Mouse (Mus musculus): ENCODE results near the gene Gm13696. TPM values are rescaled to one million over a fixed set of nuclear protein-coding genes. Genes with fewer than 3 reads are reported as not detected.
"Not testable (repeated sequence)": the region's sequence is repeated elsewhere in the genome, so short reads cannot be mapped to it uniquely, and the experiment has no call there.

The Gm13696 gene
- polyA plus RNA-seq, 1 experiment from 2014 or later, result not detected

DNA sequence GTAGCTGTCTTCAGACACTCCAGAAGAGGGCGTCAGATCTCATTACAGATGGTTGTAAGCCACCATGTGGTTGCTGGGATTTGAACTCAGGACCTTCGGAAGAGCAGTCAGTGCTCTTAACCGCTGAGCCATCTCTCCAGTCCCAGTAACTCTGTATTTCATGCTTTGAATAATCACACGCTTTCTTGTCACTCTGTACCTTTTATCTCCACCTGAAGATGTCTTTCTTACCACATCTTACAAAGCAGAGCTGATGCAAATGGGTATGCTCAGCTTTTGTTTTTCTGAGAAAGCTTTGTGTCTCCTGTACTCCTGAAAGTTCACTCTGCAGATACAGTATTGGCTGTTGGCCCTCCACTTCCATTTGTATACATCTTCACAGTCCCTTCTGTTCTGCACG lies 43.4 kb downstream of the Gm13696 start:
- 79% methylated on average over 5 of the region's 5 CpGs for WGBS
- not testable (repeated sequence) for H3K9ac ChIP-seq (replicated peaks; ENCODE audit: low read length); H3K27me3 ChIP-seq (ENCODE audit: control insufficient read depth, insufficient read depth, low read length); H3K27ac ChIP-seq (replicated peaks; ENCODE audit: low read depth, low read length); H3K36me3 ChIP-seq (replicated peaks; ENCODE audit: control insufficient read depth, insufficient read depth, low read depth, low read length); DNase-seq (ENCODE audit: low spot score); H3K4me3 ChIP-seq (ENCODE audit: low read depth, low read length); H3K9me3 ChIP-seq (replicated peaks; ENCODE audit: control insufficient read depth, low read length); H3K4me2 ChIP-seq (ENCODE audit: low read depth, low read length); H3K4me1 ChIP-seq (ENCODE audit: control insufficient read depth, insufficient read depth, low read length); ATAC-seq (replicated peaks; ENCODE audit: insufficient number of reproducible peaks, low FRiP score, low TSS enrichment, low read depth)

DNA sequence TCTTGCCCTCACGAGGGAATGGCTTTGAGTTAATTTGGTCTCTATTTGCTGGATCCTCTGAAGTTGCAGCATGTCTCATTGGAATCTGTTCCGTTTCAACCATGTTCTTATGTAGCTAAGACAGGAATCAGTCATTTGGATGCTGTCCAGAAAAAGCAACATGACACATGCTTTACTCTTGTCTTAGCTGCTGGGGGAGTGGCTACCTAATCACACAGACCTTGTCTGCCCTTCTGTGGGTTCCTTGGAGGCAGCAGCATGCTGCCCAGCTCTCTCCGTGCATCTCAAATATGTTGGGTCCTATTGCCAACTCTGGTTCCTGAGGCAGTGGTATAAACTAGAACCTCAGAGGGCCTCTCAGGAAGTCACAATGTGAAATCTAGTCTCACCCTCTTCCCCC lies 45.4 kb downstream of the Gm13696 start:
- WGBS, result 77% methylated on average over 3 of the region's 3 CpGs
- no peak for DNase-seq (ENCODE audit: low spot score)
- Histone ChIP-seq H3K4me2 (ENCODE audit: low read depth, low read length) (no peak overlapping the region), H3K36me3 (replicated peaks; ENCODE audit: control insufficient read depth, insufficient read depth, low read depth, low read length) (no peaks in the 10 kb centered on the region), H3K9ac (replicated peaks; ENCODE audit: low read length) (no peak overlapping the region), H3K27me3 (ENCODE audit: control insufficient read depth, insufficient read depth, low read length) (no peaks in the 10 kb centered on the region), H3K4me1 (ENCODE audit: control insufficient read depth, insufficient read depth, low read length) (no peaks in the 10 kb centered on the region), H3K4me3 (ENCODE audit: low read depth, low read length) (no peak overlapping the region), H3K9me3 (replicated peaks; ENCODE audit: control insufficient read depth, low read length) (no peaks in the 10 kb centered on the region), H3K27ac (replicated peaks; ENCODE audit: low read depth, low read length) (no peak overlapping the region)
- ATAC-seq (replicated peaks; ENCODE audit: insufficient number of reproducible peaks, low FRiP score, low TSS enrichment, low read depth), result no peak

DNA sequence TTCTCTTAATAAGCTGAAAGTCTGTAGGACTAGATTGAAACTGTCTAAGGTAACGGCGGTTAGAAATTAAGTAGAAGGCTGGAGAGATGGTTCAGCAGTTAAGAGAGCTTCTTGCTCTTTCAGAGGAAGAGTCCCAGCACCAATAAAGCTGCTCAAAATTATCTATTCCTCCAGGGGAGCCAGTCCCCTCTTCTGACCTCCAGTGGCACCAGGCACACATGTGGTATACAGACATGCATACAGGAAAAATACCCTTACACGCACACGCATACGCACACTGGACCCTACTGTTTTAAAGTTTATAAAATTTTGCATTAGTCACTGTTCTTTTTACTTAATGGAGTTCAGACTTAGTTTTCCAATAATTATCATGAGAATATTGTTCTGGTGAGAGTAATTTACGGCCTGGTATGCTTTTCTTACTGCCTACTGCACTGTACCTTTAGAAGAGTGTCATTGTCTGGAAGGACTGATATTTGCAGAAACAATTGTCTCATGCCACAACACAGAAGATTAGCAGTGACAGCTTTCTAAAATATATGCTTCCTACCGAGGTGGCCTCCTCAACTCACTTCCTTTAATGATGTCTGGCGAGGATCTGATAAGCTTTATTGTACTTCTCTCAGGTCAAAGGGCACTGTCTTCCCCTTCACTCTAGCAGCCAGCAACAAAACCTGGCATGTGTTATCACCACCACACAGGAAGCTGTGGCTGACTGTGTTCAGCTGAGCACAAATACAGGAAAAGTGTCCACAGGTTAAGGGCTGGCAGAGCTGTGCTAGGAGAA lies 46.8 kb downstream of the Gm13696 start:
- Histone ChIP-seq H3K4me1 (ENCODE audit: control insufficient read depth, insufficient read depth, low read length) (no peaks in the 10 kb centered on the region), H3K9me3 (replicated peaks; ENCODE audit: control insufficient read depth, low read length) (no peaks in the 10 kb centered on the region), H3K4me3 (ENCODE audit: low read depth, low read length) (no peak overlapping the region), H3K27me3 (ENCODE audit: control insufficient read depth, insufficient read depth, low read length) (no peaks in the 10 kb centered on the region), H3K9ac (replicated peaks; ENCODE audit: low read length) (no peak overlapping the region), H3K4me2 (ENCODE audit: low read depth, low read length) (no peak overlapping the region), H3K27ac (replicated peaks; ENCODE audit: low read depth, low read length) (no peak overlapping the region), H3K36me3 (replicated peaks; ENCODE audit: control insufficient read depth, insufficient read depth, low read depth, low read length) (no peaks in the 10 kb centered on the region)
- 68% methylated on average over 8 of the region's 8 CpGs for WGBS
- DNase-seq (ENCODE audit: low spot score) (no peak), ATAC-seq (replicated peaks; ENCODE audit: insufficient number of reproducible peaks, low FRiP score, low TSS enrichment, low read depth) (no peak; the same call in 1 of the 2 replicates)

DNA sequence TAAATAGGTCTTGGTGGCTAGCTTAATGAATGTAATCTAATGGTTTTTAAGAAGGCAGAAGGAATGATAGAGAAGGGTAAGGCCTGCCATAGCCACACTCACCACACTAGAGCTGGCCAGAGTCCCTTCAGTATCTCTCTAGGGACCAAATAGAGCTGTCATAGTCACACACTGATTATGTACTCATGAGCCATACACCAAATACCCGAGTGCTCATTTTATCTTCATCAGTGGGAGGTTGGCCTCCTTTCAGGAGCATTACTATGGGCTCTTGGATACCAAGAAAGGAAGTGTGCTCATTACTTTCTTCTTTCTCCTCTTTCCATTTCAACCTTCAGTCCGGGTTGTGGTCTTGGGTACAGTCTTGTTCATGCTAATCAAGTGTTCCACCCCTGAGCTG lies 49.0 kb downstream of the Gm13696 start:
- H3K9ac ChIP-seq (replicated peaks; ENCODE audit: low read length), result no peak overlapping the region
- DNase-seq (ENCODE audit: low spot score), result no peak
- no peaks in the 10 kb centered on the region for H3K9me3 ChIP-seq (replicated peaks; ENCODE audit: control insufficient read depth, low read length)
- no peaks in the 10 kb centered on the region for H3K27me3 ChIP-seq (ENCODE audit: control insufficient read depth, insufficient read depth, low read length)
- 82% methylated on average over 2 of the region's 2 CpGs for WGBS
- H3K36me3 ChIP-seq (replicated peaks; ENCODE audit: control insufficient read depth, insufficient read depth, low read depth, low read length), result no peaks in the 10 kb centered on the region
- no peaks in the 10 kb centered on the region for H3K4me1 ChIP-seq (ENCODE audit: control insufficient read depth, insufficient read depth, low read length)
- H3K27ac ChIP-seq (replicated peaks; ENCODE audit: low read depth, low read length), result no peak overlapping the region
- no peak overlapping the region for H3K4me3 ChIP-seq (ENCODE audit: low read depth, low read length)
- no peak overlapping the region for H3K4me2 ChIP-seq (ENCODE audit: low read depth, low read length)
- ATAC-seq (replicated peaks; ENCODE audit: insufficient number of reproducible peaks, low FRiP score, low TSS enrichment, low read depth), result no peak

DNA sequence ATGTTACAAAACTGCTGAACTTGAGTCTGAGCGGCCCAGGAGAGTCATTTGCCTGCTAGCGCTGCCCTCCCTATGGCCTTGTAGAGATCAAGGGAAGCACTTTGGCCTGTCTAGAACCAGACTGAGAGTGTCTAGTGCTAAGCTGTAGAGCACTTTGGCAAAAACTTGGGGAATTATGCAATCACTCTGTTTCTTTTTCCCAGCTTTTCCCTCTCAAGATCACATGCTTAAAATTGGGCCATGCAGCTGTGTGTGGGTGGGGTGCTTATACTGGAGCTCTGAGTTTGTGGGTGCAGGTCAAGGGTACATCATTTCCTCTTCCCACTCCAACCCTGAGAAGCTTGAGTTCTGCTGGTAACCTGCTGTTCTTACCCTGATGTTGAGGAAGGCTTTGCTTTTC lies 50.0 kb downstream of the Gm13696 start:
- Histone ChIP-seq H3K36me3 (replicated peaks; ENCODE audit: control insufficient read depth, insufficient read depth, low read depth, low read length) (no peaks in the 10 kb centered on the region), H3K9ac (replicated peaks; ENCODE audit: low read length) (no peak overlapping the region), H3K27me3 (ENCODE audit: control insufficient read depth, insufficient read depth, low read length) (no peaks in the 10 kb centered on the region), H3K4me3 (ENCODE audit: low read depth, low read length) (no peak overlapping the region), H3K4me2 (ENCODE audit: low read depth, low read length) (no peak overlapping the region), H3K9me3 (replicated peaks; ENCODE audit: control insufficient read depth, low read length) (no peaks in the 10 kb centered on the region), H3K4me1 (ENCODE audit: control insufficient read depth, insufficient read depth, low read length) (no peaks in the 10 kb centered on the region), H3K27ac (replicated peaks; ENCODE audit: low read depth, low read length) (no peak overlapping the region)
- no peak for DNase-seq (ENCODE audit: low spot score)
- ATAC-seq (replicated peaks; ENCODE audit: insufficient number of reproducible peaks, low FRiP score, low TSS enrichment, low read depth), result no peak
- WGBS, result 86% methylated on average over 2 of the region's 2 CpGs

DNA sequence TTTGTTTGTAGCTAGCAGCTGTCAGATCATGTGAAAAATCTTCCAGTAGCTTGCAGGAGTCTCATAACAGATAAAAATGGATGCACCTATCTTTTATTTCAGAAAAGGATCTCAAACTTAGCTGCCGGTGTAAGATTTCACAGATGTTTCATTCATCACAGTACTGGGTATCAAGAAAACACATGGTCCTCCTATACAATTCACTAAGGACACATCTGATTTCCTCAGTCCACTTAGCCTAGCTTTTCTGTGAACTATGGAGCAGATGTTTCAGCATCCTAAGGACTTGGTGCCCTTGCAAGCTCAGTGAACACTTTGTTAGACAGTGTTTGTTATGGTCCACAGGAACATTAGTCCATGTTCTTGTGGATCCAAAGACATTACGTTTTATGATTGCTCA lies 50.4 kb downstream of the Gm13696 start:
- Histone ChIP-seq H3K4me3 (ENCODE audit: low read depth, low read length) (no peak overlapping the region), H3K27me3 (ENCODE audit: control insufficient read depth, insufficient read depth, low read length) (no peaks in the 10 kb centered on the region), H3K9me3 (replicated peaks; ENCODE audit: control insufficient read depth, low read length) (no peaks in the 10 kb centered on the region), H3K4me2 (ENCODE audit: low read depth, low read length) (no peak overlapping the region), H3K4me1 (ENCODE audit: control insufficient read depth, insufficient read depth, low read length) (no peaks in the 10 kb centered on the region), H3K36me3 (replicated peaks; ENCODE audit: control insufficient read depth, insufficient read depth, low read depth, low read length) (no peaks in the 10 kb centered on the region), H3K9ac (replicated peaks; ENCODE audit: low read length) (no peak overlapping the region), H3K27ac (replicated peaks; ENCODE audit: low read depth, low read length) (no peak overlapping the region)
- WGBS, result 89% methylated on average over 2 of the region's 2 CpGs
- ATAC-seq (replicated peaks; ENCODE audit: insufficient number of reproducible peaks, low FRiP score, low TSS enrichment, low read depth) (no peak), DNase-seq (ENCODE audit: low spot score) (no peak)

Other genes with a start within 250 kb of the Gm13696 start
- 59.7 and 76.1 TPM in 2 replicates for gene Itgav, start 248.7 kb upstream of the Gm13696 start, polyA plus RNA-seq (2014; fragmentation: Nextera tagmentation; extraction: Ambion mirVana)
- gene Fam171b, start 160.5 kb upstream of the Gm13696 start, polyA plus RNA-seq (2014; fragmentation: Nextera tagmentation; extraction: Ambion mirVana), result 26.6 and 30.9 TPM in 2 replicates
- gene Zswim2, start 31.9 kb upstream of the Gm13696 start, polyA plus RNA-seq (2014; fragmentation: Nextera tagmentation; extraction: Ambion mirVana), result not detected in 2 replicates
- not detected in 2 replicates for gene Gm13698, start 17.4 kb upstream of the Gm13696 start, polyA plus RNA-seq (2014; fragmentation: Nextera tagmentation; extraction: Ambion mirVana)
- not detected in 2 replicates for gene Gm13693, start 11.6 kb upstream of the Gm13696 start, polyA plus RNA-seq (2014; fragmentation: Nextera tagmentation; extraction: Ambion mirVana)
- gene Gm13695, start 5.8 kb upstream of the Gm13696 start, polyA plus RNA-seq (2014; fragmentation: Nextera tagmentation; extraction: Ambion mirVana), result not detected in 2 replicates
- gene Gm13694, start 5.8 kb downstream of the Gm13696 start, polyA plus RNA-seq (2014; fragmentation: Nextera tagmentation; extraction: Ambion mirVana), result not detected in 2 replicates
- gene Gm13697, start 11.6 kb downstream of the Gm13696 start, polyA plus RNA-seq (2014; fragmentation: Nextera tagmentation; extraction: Ambion mirVana), result not detected in 2 replicates
- not detected in 2 replicates for gene Gm13691, start 17.4 kb downstream of the Gm13696 start, polyA plus RNA-seq (2014; fragmentation: Nextera tagmentation; extraction: Ambion mirVana)